Mouse (Mus musculus): ENCODE measurements around the gene Nsun5.

The Nsun5 gene

GRCm38 (mm10) chr5:135400244-135400643 is 30.5 kb downstream of the Nsun5 start:
- TF ChIP-seq GATA4 (IDR thresholded peaks at IDR 0.05; ENCODE audit: insufficient replicate concordance, low read length), result no peak

- TF ChIP-seq GATA4 (IDR thresholded peaks at IDR 0.05; ENCODE audit: insufficient replicate concordance, low read length), result no peak
Measured at GRCm38 (mm10) chr5:135404623-135405022, 34.9 kb downstream of the Nsun5 start.

GRCm38 (mm10) chr5:135405437-135405836 is 35.7 kb downstream of the Nsun5 start:
- TF ChIP-seq GATA4 (IDR thresholded peaks at IDR 0.05; ENCODE audit: insufficient replicate concordance, low read length), result no peak

- no peak for TF ChIP-seq GATA4 (IDR thresholded peaks at IDR 0.05; ENCODE audit: insufficient replicate concordance, low read length)
Measured at GRCm38 (mm10) chr5:135408114-135408513, 38.4 kb downstream of the Nsun5 start.

- no peak for TF ChIP-seq GATA4 (IDR thresholded peaks at IDR 0.05; ENCODE audit: insufficient replicate concordance, low read length)
Measured at GRCm38 (mm10) chr5:135410266-135410665, 40.5 kb downstream of the Nsun5 start.
